Comparison of ENCODE assay signal across 25 mouse cellular contexts in the genomic region with DNA sequence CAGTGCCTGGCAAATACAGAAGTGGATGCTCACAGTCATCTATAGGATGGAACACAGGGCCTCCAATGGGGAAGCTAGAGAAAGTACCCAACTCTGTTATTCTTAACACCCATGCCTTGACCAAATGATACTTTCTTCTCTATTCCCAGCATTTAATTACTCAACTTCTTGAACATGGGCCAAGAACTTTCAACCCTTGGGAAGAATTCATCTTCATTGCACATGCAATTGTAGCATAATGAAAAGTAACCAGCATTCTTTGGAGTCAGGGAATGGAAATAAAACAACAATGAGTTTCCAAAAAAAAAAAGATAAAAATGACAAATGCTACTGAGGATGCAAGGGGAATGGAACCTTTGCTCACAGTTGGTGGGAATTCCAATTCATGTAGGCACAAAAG.
DNase-seq lines count a peak whose midpoint lies in the region; ATAC-seq and TF ChIP-seq lines count a peak whose summit lies in the region.
"Had no signal": no experiment of that assay in that cellular context is flagged by ENCODE, and none has a peak within 500 bp of the region (broad histone marks: within the 10 kb centered on the region; RNA-seq: fewer than 3 reads in every experiment).

No protein-coding gene starts in this region.

- no peaks in the 10 kb centered on the region for H3K4me1 ChIP-seq in midbrain, embryonic 11.5 days (ENCODE audit: control insufficient read depth, insufficient read depth, low read length)
- H3K4me1 ChIP-seq in midbrain, postnatal 0 days (ENCODE audit: insufficient read depth, low read length) = no peaks in the 10 kb centered on the region
- H3K4me1 ChIP-seq: embryonic facial prominence, embryonic 13.5 days; embryonic facial prominence, embryonic 15.5 days; forebrain, embryonic 13.5 days had no signal

- H3K4me3 ChIP-seq in midbrain, embryonic 11.5 days (ENCODE audit: low read depth, low read length) = no peak overlapping the region
- no peak overlapping the region for H3K4me3 ChIP-seq in midbrain, postnatal 0 days (ENCODE audit: low read depth, low read length)
- H3K4me3 ChIP-seq: embryonic facial prominence, embryonic 13.5 days; embryonic facial prominence, embryonic 15.5 days; erythroblast, embryonic 14.5 days; forebrain, embryonic 13.5 days; forebrain, embryonic 15.5 days had no signal

- POLR2A ChIA-PET in Patski (lab: Charles Lee) = interaction anchor here (0.7 kb wide), 1 partner anchor 267 kb away, joined by 5 read pairs; no protein-coding TSS in a partner anchor

- H3K27me3 ChIP-seq in midbrain, embryonic 11.5 days (ENCODE audit: control insufficient read depth, insufficient read depth, low read length) = no peaks in the 10 kb centered on the region
- H3K27me3 ChIP-seq in midbrain, postnatal 0 days (ENCODE audit: insufficient read depth, low read length) = no peaks in the 10 kb centered on the region
- H3K27me3 ChIP-seq in Patski = no peaks in the 10 kb centered on the region
- H3K27me3 ChIP-seq: CH12.LX; embryonic facial prominence, embryonic 13.5 days; embryonic facial prominence, embryonic 15.5 days; forebrain, embryonic 13.5 days; forebrain, embryonic 15.5 days had no signal

- no peak for TF ChIP-seq CTCF in midbrain, postnatal 0 days (IDR thresholded peaks at IDR 0.05)
- TF ChIP-seq CTCF in Patski (IDR thresholded peaks at IDR 0.05) = no peak

- no peaks in the 10 kb centered on the region for H3K36me3 ChIP-seq in midbrain, embryonic 11.5 days (ENCODE audit: control insufficient read depth, insufficient read depth, low read length)
- no peaks in the 10 kb centered on the region for H3K36me3 ChIP-seq in midbrain, postnatal 0 days (ENCODE audit: insufficient read depth, low read length)
- H3K36me3 ChIP-seq: embryonic facial prominence, embryonic 13.5 days; embryonic facial prominence, embryonic 15.5 days; forebrain, embryonic 15.5 days; G1E had no signal

- CTCF ChIA-PET in Patski (lab: Charles Lee) = interaction anchor here (2.9 kb wide), 1 partner anchor 17 kb away, joined by 6 read pairs; no protein-coding TSS in a partner anchor

- H3K4me2 ChIP-seq in midbrain, embryonic 11.5 days = no peak overlapping the region
- no peak overlapping the region for H3K4me2 ChIP-seq in midbrain, postnatal 0 days (ENCODE audit: low read depth, low read length, poor library complexity, severe bottlenecking)
- H3K4me2 ChIP-seq: embryonic facial prominence, embryonic 13.5 days; embryonic facial prominence, embryonic 15.5 days; forebrain, embryonic 13.5 days; forebrain, embryonic 15.5 days had no signal

- in situ Hi-C loops in Patski (cut with MboI; ENCODE audit: low pct_unique_long_range_greater_than_20kb) = no loop called here

- DNase-seq in midbrain, embryonic 11.5 days (ENCODE audit: low spot score, missing footprints) = peak; percentile 28
- DNase-seq in midbrain, postnatal 0 days (ENCODE audit: low spot score) = no peak
- DNase-seq in Patski (ENCODE audit: low read depth, low spot score) = peak; percentile 34
- DNase-seq in fibroblast of lung, adult 2 months (ENCODE audit: low read depth) = peak; percentile 3
- DNase-seq in kidney, adult 9 months = no peak
- no peak for DNase-seq in yolk sac, embryonic 10.5 days (ENCODE audit: low spot score)
- DNase-seq: adrenal gland, adult 8-10 months; adrenal gland, postnatal 14 days; adrenal gland, postnatal 36 days; B cell, adult 2 months; cerebellum, adult 11-12 months; cerebellum, adult 2 months; cerebellum, adult 9-10 months; cerebellum, postnatal 10 days; cerebellum, postnatal 36 days; embryo, embryonic 11 days; forebrain, postnatal 0 days had no signal

- H3K27ac ChIP-seq in midbrain, embryonic 11.5 days (ENCODE audit: low read depth, low read length) = no peak overlapping the region
- H3K27ac ChIP-seq in midbrain, postnatal 0 days (ENCODE audit: low read depth, low read length) = no peak overlapping the region
- H3K27ac ChIP-seq: embryonic facial prominence, embryonic 13.5 days; embryonic facial prominence, embryonic 15.5 days; forebrain, embryonic 13.5 days; forebrain, embryonic 15.5 days had no signal

- H3K9ac ChIP-seq in midbrain, embryonic 11.5 days (ENCODE audit: low read length) = no peak overlapping the region
- no peak overlapping the region for H3K9ac ChIP-seq in midbrain, postnatal 0 days (replicated peaks; ENCODE audit: low read length, poor library complexity, severe bottlenecking)
- H3K9ac ChIP-seq: embryonic facial prominence, embryonic 13.5 days; embryonic facial prominence, embryonic 15.5 days; forebrain, embryonic 13.5 days; forebrain, embryonic 15.5 days; forebrain, postnatal 0 days had no signal

- no peaks in the 10 kb centered on the region for H3K9me3 ChIP-seq in midbrain, embryonic 11.5 days (ENCODE audit: control insufficient read depth, low read length)
- H3K9me3 ChIP-seq in midbrain, postnatal 0 days (ENCODE audit: low read length) = no peaks in the 10 kb centered on the region
- H3K9me3 ChIP-seq: embryonic facial prominence, embryonic 13.5 days; embryonic facial prominence, embryonic 15.5 days; forebrain, embryonic 13.5 days; forebrain, embryonic 15.5 days; G1E had no signal

- ATAC-seq in midbrain, embryonic 11.5 days (ENCODE audit: low FRiP score) = no peak
- no peak for ATAC-seq in midbrain, postnatal 0 days (ENCODE audit: low FRiP score)
- ATAC-seq in Patski = peak; percentile 54
- ATAC-seq: CD4-positive, CD25-positive, alpha-beta regulatory T cell, adult 4 months; forebrain, embryonic 13.5 days; forebrain, embryonic 15.5 days; forebrain, postnatal 0 days had no signal

Comparison
In these comparisons a context has a peak if more than half of its experiments do, and no peak if none do; other contexts are left out.
1. DNase-seq: peak in midbrain, embryonic 11.5 days (single experiment), Patski (single experiment) and fibroblast of lung, adult 2 months (single experiment); none in midbrain, postnatal 0 days (single experiment), kidney, adult 9 months (single experiment) and yolk sac, embryonic 10.5 days (single experiment).